Mouse (Mus musculus) hindbrain, embryonic 13.5 days (tissue): ENCODE data around the gene Hist2h2bb. TPM values are rescaled to one million over a fixed set of nuclear protein-coding genes. Genes with fewer than 3 reads are reported as not detected.
"Not testable (repeated sequence)": the region's sequence is repeated elsewhere in the genome, so short reads cannot be mapped to it uniquely, and the experiment has no call there.

Experiments
- ATAC-seq: fragments of 200-750 bp; cut with Nextera tagmentation; 2 replicates; pipeline ENCODE4 v1.8.0; 2017; ENCODE audit warnings: moderate TSS enrichment; ENCODE audit not compliant: low FRiP score
- H3K27ac ChIP-seq: fragments of 300-500 bp; sonication (generic); 2 replicates; pipeline ENCODE4 v1.5.1; 2015; ENCODE audit warnings: inconsistent platforms, mild to moderate bottlenecking, moderate library complexity
- H3K27me3 ChIP-seq: fragments of 300-500 bp; sonication (generic); 2 replicates; pipeline ENCODE4 v1.6.1; 2015; ENCODE audit warnings: mild to moderate bottlenecking, inconsistent platforms
- H3K36me3 ChIP-seq: fragments of 300-500 bp; sonication (generic); 2 replicates; pipeline ENCODE4 v1.6.1; 2015; ENCODE audit warnings: mild to moderate bottlenecking, inconsistent platforms
- H3K4me1 ChIP-seq: fragments of 300-500 bp; sonication (generic); replicated peaks from 2 replicates; pipeline ENCODE4 v1.6.1; 2015; ENCODE audit warnings: inconsistent platforms
- H3K4me2 ChIP-seq: fragments of 300-500 bp; sonication (generic); 2 replicates; pipeline ENCODE4 v1.6.1; 2015; ENCODE audit warnings: inconsistent platforms, mild to moderate bottlenecking, moderate library complexity
- H3K4me3 ChIP-seq: fragments of 300-500 bp; sonication (generic); 2 replicates; pipeline ENCODE4 v1.5.1; 2015; ENCODE audit warnings: mild to moderate bottlenecking, inconsistent platforms
- H3K9ac ChIP-seq: fragments of 300-500 bp; sonication (generic); 2 replicates; pipeline ENCODE4 v1.6.1; 2015; ENCODE audit warnings: mild to moderate bottlenecking, inconsistent platforms
- H3K9me3 ChIP-seq: fragments of 300-500 bp; sonication (generic); 2 replicates; pipeline ENCODE4 v1.6.1; 2016; ENCODE audit warnings: inconsistent platforms
- WGBS: fragments of 180-500 bp; shearing (Covaris S2); methylation state at CpG from one replicate; pipeline ENCODE4 v1.1.7; 2015; 5-methylcytosine and 5-hydroxymethylcytosine counted together
- polyA plus RNA-seq: library from polyadenylated mRNA; unstranded; fragments of >200 nt; fragmentation: Nextera tagmentation; extraction: Ambion mirVana; gene quantifications from 2 replicates; pipeline ENCODE4 v1.2.1, GENCODE M21; 2015

The Hist2h2bb gene
- polyA plus RNA-seq, 1 experiment from 2014 or later, result 2.7 TPM

- Histone ChIP-seq H3K9me3 (no peaks in the 10 kb centered on the region), H3K4me1 (peaks cover 23% of the 10 kb centered on the region), H3K4me3 (no peak overlapping the region), H3K4me2 (no peak overlapping the region), H3K27ac (no peak overlapping the region), H3K9ac (no peak overlapping the region), H3K27me3 (no peaks in the 10 kb centered on the region), H3K36me3 (no peaks in the 10 kb centered on the region)
- ATAC-seq, result no peak
- WGBS, result 96% methylated on average over 5 of the region's 5 CpGs
These were observed 9.3 kb upstream of the Hist2h2bb start for GRCm38 (mm10) chr3:96260220-96260619.

- H3K4me3 ChIP-seq, result peak overlapping the region; percentile 59
- no peak for ATAC-seq
- WGBS, result 56% methylated on average over 3 of the region's 3 CpGs
These were observed 7.9 kb upstream of the Hist2h2bb start for GRCm38 (mm10) chr3:96261623-96262022.

GRCm38 (mm10) chr3:96262216-96262875, 7.2 kb upstream of the Hist2h2bb start:
- peak overlapping the region; percentile 98 for H3K27ac ChIP-seq
- H3K4me3 ChIP-seq, result peak overlapping the region; percentile 59
- H3K4me1 ChIP-seq, result peaks cover 23% of the 10 kb centered on the region
- no peaks in the 10 kb centered on the region for H3K36me3 ChIP-seq
- peak overlapping the region; percentile 80 for H3K4me2 ChIP-seq
- peak; percentile 67 for ATAC-seq
- no peaks in the 10 kb centered on the region for H3K9me3 ChIP-seq
- peak overlapping the region; percentile 83 for H3K9ac ChIP-seq
- no peaks in the 10 kb centered on the region for H3K27me3 ChIP-seq
- 1% methylated on average over 19 of the region's 19 CpGs for WGBS

More at GRCm38 (mm10) chr3:96261623-96262022, 7.9 kb upstream of the Hist2h2bb start:
- H3K27ac ChIP-seq, result peak overlapping the region; percentile 98
- peaks cover 23% of the 10 kb centered on the region for H3K4me1 ChIP-seq
- no peaks in the 10 kb centered on the region for H3K27me3 ChIP-seq
- peak overlapping the region; percentile 83 for H3K9ac ChIP-seq
- no peaks in the 10 kb centered on the region for H3K9me3 ChIP-seq
- no peaks in the 10 kb centered on the region for H3K36me3 ChIP-seq
- peak overlapping the region; percentile 80 for H3K4me2 ChIP-seq

- ATAC-seq, result peak; percentile 91
- no peaks in the 10 kb centered on the region for H3K27me3 ChIP-seq
- no peaks in the 10 kb centered on the region for H3K36me3 ChIP-seq
- H3K9ac ChIP-seq, result peak within 1 kb of the TSS; percentile 83
- H3K4me2 ChIP-seq, result peak within 1 kb of the TSS; percentile 80
- under 1% methylated on average over 40 of the region's 40 CpGs for WGBS
- H3K4me1 ChIP-seq, result peaks cover 29% of the 10 kb centered on the region
- H3K4me3 ChIP-seq, result peak within 1 kb of the TSS; percentile 59
- H3K9me3 ChIP-seq, result no peaks in the 10 kb centered on the region
- H3K27ac ChIP-seq, result peak within 1 kb of the TSS; percentile 98
These were observed 6.5 kb upstream of the Hist2h2bb start, which contains the start of gene Hist2h4 for GRCm38 (mm10) chr3:96262979-96263550. Hist2h4 (minus strand) TSS chr3:96263311.

- H3K4me2 ChIP-seq, result peak overlapping the region; percentile 80
- H3K27me3 ChIP-seq, result no peaks in the 10 kb centered on the region
- no peaks in the 10 kb centered on the region for H3K36me3 ChIP-seq
- H3K4me3 ChIP-seq, result peak overlapping the region; percentile 59
- H3K9ac ChIP-seq, result peak overlapping the region; percentile 83
- peaks cover 31% of the 10 kb centered on the region for H3K4me1 ChIP-seq
- peak overlapping the region; percentile 98 for H3K27ac ChIP-seq
- peak; percentile 41 for ATAC-seq
- WGBS, result 4% methylated on average over 27 of the region's 27 CpGs
- no peaks in the 10 kb centered on the region for H3K9me3 ChIP-seq
These were observed 5.8 kb upstream of the Hist2h2bb start for GRCm38 (mm10) chr3:96263558-96264403.

GRCm38 (mm10) chr3:96264404-96264949, 5.1 kb upstream of the Hist2h2bb start:
- no peaks in the 10 kb centered on the region for H3K27me3 ChIP-seq
- H3K9me3 ChIP-seq, result no peaks in the 10 kb centered on the region
- peak overlapping the region; percentile 98 for H3K27ac ChIP-seq
- WGBS, result 66% methylated on average over 7 of the region's 7 CpGs
- peak overlapping the region; percentile 59; the same call in 1 of the 2 replicates for H3K4me3 ChIP-seq
- H3K36me3 ChIP-seq, result no peaks in the 10 kb centered on the region
- H3K9ac ChIP-seq, result peak overlapping the region; percentile 83
- H3K4me2 ChIP-seq, result peak overlapping the region; percentile 80
- H3K4me1 ChIP-seq, result peaks cover 34% of the 10 kb centered on the region
- ATAC-seq, result no peak

GRCm38 (mm10) chr3:96266132-96266710, 3.3 kb upstream of the Hist2h2bb start:
- H3K27ac ChIP-seq, result no peak overlapping the region
- no peaks in the 10 kb centered on the region for H3K36me3 ChIP-seq
- no peak overlapping the region for H3K4me3 ChIP-seq
- no peak overlapping the region for H3K9ac ChIP-seq
- H3K4me2 ChIP-seq, result no peak overlapping the region
- 94% methylated on average over 8 of the region's 8 CpGs for WGBS
- H3K4me1 ChIP-seq, result peaks cover 38% of the 10 kb centered on the region
- H3K27me3 ChIP-seq, result no peaks in the 10 kb centered on the region
- H3K9me3 ChIP-seq, result no peaks in the 10 kb centered on the region
- no peak for ATAC-seq

GRCm38 (mm10) chr3:96267541-96267940, 2.0 kb upstream of the Hist2h2bb start:
- Histone ChIP-seq H3K4me3 (no peak overlapping the region), H3K27ac (peak overlapping the region; percentile 89; the same call in 1 of the 2 replicates), H3K4me2 (no peak overlapping the region; the same call in 1 of the 2 replicates), H3K9me3 (no peaks in the 10 kb centered on the region), H3K9ac (no peak overlapping the region), H3K4me1 (peaks cover 28% of the 10 kb centered on the region), H3K27me3 (no peaks in the 10 kb centered on the region), H3K36me3 (no peaks in the 10 kb centered on the region)
- WGBS, result 84% methylated on average over 4 of the region's 4 CpGs
- no peak for ATAC-seq

- H3K4me2 ChIP-seq, result peak within 1 kb of the TSS; percentile 84
- peak; percentile 68 for ATAC-seq
- peak within 1 kb of the TSS; percentile 67 for H3K9ac ChIP-seq
- no peaks in the 10 kb centered on the region for H3K9me3 ChIP-seq
- no peaks in the 10 kb centered on the region for H3K36me3 ChIP-seq
- 23% methylated on average over 30 of the region's 30 CpGs for WGBS
- H3K4me1 ChIP-seq, result peaks cover 27% of the 10 kb centered on the region
- peak within 1 kb of the TSS; percentile 96 for H3K27ac ChIP-seq
- H3K4me3 ChIP-seq, result peak within 1 kb of the TSS; percentile 54
- H3K27me3 ChIP-seq, result no peaks in the 10 kb centered on the region
These were observed 1.3 kb upstream of the Hist2h2bb start, which contains the start of gene Hist2h3b for GRCm38 (mm10) chr3:96268051-96268775. Hist2h3b (plus strand) TSS chr3:96268654.

GRCm38 (mm10) chr3:96268776-96269378, 675 bp upstream of the Hist2h2bb start:
- H3K27me3 ChIP-seq, H3K36me3 ChIP-seq, H3K9me3 ChIP-seq: not testable (repeated sequence)
- under 1% methylated on average over 13 of the region's 44 CpGs for WGBS
- H3K4me1 ChIP-seq, result peaks cover 23% of the 10 kb centered on the region
- H3K4me2 ChIP-seq, result peak overlapping the region; percentile 84
- ATAC-seq, result peak; percentile 55
- H3K27ac ChIP-seq, result peak overlapping the region; percentile 96
- peak overlapping the region; percentile 54 for H3K4me3 ChIP-seq
- peak overlapping the region; percentile 67 for H3K9ac ChIP-seq
